Mouse (Mus musculus) T-helper 1 cell (primary cell): ENCODE results near the gene Hoxc5.

Experiments
- in situ Hi-C: fragments of 300-600 bp; cut with MboI, MseI; formaldehyde crosslinking; loops from one replicate; pipeline ENCODE4 v1.15.1; 2025; ENCODE audit warnings: high pct_unique_total_duplicates

The Hoxc5 gene

DNA sequence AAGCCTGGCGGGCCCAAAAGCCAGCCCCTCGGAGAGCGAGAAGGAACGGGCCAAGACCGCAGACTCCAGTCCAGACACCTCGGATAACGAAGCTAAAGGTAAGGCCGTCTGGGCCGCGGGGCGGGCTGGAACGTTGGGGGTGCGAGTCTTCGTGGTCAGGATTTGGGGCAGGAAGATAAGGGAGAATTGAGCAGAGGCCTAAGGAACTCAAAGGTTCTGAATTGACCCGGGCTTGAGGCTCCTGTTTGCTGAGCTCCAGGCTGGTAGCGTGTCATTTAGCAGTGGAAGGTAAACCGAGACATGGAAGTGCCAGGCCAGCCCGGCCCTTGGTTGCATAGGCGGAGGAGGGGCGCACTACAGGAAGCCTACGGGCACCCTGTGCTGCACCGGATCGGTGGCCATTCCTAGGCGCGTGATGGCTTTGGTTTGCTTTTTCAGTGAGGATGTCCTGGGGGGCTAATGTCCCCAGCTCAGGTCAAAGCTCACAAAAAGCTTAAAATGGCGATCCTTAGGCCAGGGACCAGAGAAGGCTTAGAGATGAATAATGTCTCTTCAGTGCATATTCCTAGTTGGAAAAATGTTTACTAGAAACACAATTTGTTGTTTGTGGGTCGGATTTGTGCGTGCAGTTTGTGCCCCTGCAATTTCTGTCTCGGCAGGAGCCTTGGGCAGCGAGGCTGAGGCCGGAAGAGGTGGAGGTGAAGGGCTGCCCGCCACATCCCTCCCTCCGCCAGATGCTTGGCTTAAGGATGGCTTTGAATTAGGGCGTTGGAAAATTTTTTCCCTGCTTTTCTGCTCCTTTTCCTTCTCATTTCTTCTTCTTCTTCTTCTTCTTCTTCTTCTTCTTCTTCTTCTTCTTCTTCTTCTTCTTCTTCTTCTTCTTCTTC, 511 bp downstream of the Hoxc5 start:
- in situ Hi-C loops, result no loop called here

DNA sequence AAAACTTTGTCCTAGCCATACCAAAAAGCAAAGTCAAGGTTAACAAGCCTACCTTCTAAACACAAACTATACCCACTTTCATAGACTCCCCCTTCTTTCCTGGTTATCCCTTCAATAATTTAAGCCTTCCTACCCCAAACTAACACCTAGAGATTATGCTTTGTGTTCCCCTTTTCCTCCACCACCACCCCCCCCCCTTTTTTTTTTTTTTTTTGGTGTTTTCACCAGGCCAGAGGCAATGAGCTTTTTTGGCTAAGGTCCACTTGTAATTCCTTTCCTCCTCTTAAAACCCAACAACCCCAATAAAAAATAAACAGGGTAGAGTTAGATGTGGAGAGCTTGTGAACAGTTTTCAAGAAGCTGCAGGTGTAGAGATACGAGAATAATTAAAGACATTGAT, 2.1 kb downstream of the Hoxc5 start:
- in situ Hi-C loops, result no loop called here

DNA sequence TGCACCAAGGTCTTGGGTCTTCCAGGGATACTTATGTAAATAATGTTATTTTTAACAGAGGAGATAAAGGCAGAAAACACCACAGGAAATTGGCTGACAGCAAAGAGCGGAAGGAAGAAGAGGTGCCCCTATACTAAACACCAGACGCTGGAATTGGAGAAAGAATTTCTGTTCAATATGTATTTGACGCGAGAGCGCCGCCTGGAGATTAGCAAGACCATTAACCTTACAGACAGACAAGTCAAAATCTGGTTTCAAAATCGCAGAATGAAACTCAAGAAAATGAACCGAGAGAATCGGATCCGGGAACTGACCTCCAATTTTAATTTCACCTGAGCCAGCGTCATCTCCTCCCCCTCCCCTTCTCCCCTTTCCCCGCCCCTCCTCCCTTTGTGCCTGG, 3.5 kb downstream of the Hoxc5 start:
- in situ Hi-C loops, result no loop called here

DNA sequence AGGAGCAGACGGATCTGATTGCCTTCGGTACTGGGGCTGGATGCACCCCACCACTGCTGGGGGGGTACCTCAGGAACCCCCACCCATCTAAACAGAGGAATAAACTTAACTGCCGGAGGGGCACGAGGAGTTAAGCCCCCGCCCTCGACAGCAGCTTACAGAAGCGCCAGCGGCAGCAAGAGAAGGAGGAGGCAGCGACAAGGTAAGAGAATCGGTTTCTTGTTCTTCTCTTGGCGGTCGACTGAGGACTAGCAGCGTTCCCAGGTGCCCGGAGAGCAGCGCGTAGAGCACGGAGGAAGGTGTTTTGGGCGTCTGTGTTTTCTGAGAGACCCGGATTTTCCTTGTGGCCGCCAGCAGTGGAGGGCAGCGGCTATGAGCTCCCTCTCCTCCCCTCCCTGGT, 5.0 kb downstream of the Hoxc5 start:
- in situ Hi-C loops, result no loop called here

DNA sequence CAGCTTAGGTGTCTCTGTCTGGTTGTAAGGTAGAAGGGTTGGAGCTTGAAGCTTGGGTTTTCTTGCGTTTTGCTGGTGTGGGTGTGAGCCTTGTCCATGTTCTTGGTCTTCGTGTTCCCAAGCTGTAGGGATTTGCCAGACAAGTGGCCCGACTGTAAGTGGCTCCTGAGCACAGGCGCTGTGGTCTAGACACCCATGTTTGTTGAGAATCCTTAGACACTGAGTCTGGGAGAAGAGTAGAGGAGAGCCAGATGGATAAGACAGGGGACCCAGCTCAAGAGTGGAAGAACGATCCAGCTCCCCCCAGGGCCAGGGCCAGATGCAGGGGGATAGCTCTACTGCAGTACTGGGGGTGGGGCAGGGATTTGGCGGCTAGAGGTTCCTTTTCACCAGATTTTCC, 5.5 kb downstream of the Hoxc5 start:
- in situ Hi-C loops, result no loop called here

DNA sequence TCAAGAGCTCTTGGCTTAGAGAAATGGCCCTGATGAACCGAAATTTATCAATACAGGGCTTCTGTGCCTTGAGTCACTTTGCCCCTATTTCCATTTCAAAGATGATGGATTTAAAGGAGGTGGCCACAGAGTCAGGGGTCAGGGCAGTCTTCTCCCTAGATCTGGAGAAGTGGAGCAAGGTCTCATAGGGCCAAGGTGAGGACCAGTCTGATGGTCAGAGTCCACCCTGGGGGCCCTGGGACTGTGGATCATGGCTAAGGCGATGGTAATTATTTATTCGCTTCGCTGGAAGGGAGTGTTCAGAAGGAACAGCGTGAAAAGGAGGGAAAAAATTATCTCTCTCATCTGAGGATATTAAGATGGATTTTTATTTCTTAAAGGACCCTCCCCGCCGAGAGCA, 7.8 kb downstream of the Hoxc5 start:
- in situ Hi-C loops, result no loop called here

DNA sequence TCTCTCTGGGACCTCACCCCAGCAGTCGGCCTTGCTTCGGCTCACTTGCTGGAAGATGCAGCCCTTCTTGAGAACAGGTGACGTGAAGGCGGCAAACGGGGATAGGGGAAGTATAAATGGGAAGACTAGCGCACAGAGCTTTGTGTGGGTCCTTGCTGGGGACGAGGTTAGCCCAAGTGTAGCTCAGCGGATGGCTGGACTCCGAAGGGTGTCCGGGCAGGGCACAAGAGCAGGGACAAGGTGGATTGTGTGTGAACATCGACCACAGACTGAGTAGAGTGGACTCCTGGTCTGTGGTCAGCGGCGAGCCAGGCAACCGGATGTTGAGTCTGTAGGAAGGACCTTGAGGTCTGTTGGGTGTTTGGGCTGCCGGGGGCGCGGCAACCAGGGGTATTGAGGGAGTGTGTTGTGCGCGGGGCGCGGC, 8.5 kb downstream of the Hoxc5 start:
- in situ Hi-C loops, result no loop called here

DNA sequence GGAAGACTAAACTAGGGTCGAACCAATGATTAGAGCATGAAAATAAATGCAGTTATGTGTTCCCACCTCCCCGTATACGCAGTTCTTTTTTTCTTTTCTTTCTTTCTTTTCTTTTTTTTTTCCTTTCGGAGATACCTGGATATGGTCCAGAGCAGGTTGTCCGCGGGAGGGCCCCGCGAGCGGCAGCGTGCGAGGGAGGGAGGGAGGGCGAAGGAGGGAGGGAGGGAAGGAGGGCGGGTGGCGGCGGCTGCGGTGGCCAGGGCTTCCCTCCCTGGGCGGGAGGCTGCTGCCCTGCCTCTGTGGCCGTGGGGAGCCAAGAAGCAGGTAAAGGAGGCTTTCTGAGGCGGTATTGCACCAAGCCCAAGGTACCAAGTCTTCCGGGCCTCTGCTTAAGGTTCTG, 8.9 kb downstream of the Hoxc5 start, which contains the start of gene Hoxc9:
Gene Hoxc9 (plus strand): TSS at position 269 of the 400 bp plus-strand sequence.
- in situ Hi-C loops, result no loop called here

DNA sequence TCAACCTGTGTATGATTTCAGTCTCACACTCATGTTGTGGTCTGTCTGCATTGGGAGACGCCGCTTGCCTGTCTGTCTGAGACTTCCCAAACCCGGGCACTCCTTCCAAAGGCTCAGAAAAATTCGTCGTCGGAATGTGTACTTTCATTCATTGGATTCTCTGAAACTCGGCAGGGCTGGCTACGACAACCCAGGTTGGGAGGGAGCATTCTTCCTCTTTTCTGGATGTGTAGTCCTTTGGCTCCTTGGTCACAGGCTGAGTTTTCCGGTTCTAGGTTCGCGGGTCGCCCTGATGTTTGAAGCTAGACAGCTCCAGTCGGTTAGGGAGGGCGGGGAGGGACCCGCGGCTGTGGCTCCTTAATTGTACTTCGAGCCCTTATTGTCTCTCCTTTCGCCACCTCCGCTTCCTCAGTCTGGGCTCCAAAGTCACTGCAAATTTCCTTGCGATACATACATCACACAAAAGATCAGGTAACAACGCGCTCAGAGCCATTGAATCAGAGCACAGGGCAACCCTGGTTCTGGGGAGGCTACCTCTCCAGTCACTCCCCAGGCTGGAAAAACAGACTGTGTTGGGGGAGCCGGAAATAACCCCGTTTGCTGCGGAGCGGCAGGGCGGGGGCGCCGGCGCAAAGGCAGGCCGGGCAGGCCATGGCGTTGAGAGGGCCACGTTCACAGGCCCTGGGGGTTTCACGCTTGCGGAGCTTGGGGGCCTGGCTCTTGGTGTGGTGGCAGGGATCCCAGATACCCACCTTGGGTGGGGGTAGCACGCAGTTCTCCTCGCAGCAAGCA, 9.6 kb downstream of the Hoxc5 start:
- in situ Hi-C loops, result no loop called here

DNA sequence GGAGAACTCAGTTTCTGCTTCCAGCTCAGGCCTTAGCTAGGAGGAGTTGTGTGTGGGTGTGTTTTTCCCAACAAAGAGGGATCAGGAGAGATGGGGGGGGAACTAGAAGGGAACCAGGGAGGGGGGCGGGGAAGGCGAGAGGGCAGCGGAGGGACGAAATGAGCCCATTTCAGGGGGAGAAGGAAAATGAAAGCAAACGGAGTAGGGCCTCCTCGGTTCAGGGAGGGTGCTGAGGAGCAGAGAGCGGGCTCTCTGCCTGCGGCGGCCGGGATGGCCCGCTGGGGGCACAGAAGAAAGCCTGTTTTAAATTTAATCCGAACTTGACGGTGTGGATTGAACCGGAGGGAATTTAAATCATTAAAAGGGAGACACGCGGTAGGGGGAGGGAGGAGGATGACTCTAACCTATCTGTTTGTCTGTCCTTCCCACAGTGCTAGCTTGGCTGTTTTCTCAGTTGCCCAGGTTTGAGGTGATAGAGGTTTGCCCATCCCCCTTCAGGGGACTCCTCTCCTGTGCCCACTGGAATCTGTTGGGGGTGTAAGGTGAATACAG, 10.3 kb downstream of the Hoxc5 start:
- in situ Hi-C loops, result no loop called here

DNA sequence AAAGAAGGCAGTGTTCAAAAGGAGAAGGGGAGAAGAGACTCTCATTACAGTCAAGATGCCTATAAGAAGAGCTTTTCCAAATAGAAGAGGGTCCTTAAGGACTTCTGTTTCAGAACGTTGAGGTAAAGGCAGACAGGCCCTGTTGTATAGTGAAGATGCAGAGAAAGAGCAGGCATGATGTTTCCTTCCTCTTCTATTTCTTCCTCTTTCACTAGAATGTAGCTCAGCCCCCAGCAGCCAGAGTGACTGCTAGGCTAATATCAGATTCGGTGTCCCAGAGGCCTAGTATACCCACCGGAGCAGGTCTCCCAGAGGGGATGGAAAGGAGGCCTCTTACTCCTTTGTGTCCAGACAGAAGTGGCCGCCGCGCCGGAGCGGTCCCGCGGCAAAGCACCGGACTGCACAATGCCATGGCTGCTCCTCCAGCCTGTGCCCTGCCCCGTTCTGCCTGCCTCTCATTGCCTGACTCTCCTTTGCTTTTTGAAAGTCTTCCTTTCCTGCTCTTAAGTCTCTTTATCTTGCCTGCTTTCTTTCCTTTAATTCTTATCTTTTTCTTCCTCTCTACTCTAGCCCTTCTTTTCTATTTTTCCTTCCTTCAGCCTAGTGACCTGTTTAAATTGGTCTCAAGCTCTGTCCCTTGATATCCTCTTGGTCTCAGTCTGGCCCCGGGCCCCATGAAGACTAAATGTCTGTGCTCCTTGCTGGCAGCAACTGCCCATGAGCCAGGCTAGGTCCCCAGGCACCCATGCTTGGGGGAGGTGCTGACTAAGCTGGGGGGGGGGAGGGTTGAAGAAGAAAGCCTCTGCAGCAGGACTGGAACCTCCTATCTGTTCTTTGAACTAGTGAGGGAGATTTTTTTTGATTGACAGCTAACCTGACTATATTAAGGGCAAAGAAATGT, 11.6 kb downstream of the Hoxc5 start:
- in situ Hi-C loops, result no loop called here

DNA sequence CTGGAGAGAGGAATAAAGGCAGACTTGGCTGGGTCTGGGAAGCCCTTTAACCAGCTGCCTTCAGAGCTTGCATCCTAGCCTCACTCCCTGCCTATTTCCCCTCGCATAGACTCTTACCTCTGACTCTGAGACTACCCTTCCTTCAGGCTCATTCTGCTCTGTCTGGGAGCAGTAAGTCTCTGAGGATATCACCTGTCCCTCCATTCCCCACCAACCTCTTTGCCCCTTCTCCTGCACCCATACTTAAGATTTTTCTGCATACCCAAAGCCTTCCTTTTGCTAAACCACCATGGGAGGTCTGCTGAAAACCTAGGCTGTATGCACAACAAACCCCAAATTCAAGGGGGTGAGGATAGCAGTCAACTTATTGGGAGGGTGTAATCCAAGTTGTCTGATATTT, 12.7 kb downstream of the Hoxc5 start:
- in situ Hi-C loops, result no loop called here

DNA sequence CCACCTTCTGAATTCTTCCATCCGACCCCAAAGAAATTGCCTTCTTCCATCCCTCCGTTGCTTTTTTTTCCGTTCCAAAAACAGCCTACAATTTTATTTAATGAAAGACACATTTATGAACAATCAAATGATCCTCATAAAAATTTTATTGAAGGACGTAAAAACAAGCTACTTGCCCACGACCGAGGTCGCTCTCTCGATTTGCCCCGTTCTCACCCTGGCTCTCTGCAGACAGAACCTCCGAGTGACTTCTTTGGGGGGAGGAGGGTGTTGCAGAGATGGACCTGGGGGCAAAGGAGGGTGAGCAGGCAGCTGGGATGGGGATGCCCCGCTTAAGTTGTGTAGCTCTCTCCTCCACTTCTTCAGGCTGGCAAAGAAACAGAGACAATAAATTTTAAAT, 13.1 kb downstream of the Hoxc5 start:
- in situ Hi-C loops, result no loop called here

DNA sequence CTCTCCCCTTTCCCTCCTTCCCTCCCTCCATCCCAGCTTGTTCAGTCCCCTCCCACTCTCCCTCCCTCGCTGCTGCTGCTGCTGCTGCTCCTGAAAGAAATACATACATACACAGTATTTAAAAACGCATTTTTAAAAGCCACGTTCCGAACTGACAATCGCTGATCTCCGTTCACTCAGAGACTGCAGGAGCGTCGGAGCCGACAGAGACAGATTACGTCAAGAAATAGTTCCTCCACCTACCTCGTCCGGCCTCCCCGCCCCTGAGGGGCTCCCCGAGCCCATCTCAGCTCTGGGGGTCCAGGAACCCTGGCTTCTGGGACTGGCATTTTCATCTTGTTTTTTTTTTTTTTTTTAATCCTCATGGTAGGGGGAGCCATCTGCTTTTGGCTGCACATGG, 13.7 kb downstream of the Hoxc5 start:
- in situ Hi-C loops, result no loop called here

DNA sequence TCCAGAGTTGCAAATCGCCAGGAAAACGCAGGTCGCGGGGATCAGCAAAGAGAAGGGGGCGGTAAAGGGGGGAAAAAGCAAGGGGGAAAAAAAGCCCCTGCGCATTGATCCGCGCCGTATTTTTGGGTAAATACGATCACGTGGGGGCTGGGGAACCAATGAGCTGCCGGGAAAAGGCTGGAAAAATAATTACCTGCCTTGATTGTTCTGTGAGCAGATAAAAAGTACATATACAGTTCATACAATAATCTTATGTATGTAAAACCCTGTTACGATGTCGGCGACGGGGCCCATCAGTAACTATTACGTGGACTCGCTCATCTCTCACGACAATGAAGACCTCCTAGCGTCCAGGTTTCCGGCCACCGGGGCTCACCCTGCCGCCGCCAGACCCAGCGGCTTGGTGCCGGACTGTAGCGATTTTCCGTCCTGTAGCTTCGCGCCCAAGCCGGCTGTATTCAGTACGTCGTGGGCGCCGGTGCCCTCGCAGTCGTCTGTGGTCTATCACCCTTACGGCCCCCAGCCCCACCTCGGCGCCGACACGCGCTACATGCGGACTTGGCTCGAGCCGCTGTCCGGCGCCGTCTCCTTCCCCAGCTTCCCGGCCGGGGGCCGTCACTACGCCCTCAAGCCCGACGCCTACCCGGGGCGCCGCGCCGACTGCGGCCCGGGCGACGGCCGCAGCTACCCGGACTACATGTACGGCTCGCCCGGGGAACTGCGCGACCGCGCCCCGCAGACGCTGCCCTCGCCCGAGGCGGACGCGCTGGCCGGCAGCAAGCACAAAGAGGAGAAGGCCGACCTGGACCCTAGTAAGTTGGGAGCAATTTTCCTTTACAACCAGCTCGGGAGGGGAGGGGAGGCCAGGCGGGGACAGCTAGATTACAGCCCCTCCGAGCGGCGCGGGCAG, 14.4 kb downstream of the Hoxc5 start:
- in situ Hi-C loops, result no loop called here

DNA sequence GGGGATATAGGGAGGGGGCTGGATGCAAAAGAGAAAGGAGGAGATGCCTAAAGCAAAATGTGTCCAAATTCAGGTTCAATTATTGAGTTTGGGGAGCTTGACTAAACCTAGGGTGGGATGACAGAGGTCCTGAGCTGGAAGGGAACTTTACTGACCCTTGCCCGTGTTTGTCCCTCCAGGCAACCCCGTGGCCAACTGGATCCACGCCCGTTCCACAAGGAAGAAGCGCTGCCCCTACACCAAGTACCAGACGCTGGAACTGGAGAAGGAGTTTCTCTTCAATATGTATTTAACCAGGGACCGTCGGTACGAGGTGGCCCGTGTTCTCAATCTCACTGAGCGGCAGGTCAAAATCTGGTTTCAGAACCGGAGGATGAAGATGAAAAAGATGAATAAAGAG, 16.5 kb downstream of the Hoxc5 start:
- in situ Hi-C loops, result no loop called here

DNA sequence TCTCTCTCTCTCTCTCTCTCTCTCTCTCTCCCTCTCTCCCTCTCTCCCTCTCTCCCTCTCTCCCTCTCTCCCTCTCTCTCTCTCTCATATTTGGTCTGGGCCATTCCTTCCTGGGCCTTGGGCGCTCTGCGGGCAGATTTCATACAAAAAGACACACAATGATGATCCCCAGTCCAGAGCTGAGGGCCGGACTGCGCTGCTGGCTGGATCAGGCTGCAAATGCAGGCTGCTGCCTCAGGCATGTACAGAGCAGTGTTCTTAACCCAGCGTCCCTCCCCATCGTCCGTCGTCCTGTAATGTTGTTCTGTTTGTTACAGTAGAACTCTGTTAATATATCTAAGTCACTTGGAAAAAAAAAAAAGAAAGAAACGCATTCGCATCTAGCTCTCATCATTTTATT, 17.3 kb downstream of the Hoxc5 start:
- in situ Hi-C loops, result no loop called here

DNA sequence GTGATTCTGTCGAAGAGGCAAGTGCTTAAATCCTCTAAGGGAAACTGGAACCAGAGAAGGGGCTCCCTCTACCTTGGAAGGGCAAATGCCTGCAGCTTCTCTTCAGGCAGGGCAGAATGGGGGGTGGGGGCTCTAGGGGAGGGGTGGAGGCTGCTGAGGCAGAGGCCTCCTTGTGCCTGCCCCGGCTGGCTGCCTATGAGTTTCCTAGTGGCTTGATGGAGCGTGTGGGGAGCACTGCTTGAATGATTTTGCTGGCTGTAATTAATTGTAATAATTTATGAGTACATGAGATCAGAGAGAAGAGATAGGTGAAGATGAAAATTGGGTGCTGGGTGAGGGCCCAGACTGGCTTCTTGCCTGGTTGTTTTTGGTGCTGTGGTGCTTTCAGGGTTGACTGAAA, 17.7 kb downstream of the Hoxc5 start:
- in situ Hi-C loops, result loop anchor here (5.0 kb wide), 2 partner anchors 187 to 332 kb away; no protein-coding TSS in a partner anchor

DNA sequence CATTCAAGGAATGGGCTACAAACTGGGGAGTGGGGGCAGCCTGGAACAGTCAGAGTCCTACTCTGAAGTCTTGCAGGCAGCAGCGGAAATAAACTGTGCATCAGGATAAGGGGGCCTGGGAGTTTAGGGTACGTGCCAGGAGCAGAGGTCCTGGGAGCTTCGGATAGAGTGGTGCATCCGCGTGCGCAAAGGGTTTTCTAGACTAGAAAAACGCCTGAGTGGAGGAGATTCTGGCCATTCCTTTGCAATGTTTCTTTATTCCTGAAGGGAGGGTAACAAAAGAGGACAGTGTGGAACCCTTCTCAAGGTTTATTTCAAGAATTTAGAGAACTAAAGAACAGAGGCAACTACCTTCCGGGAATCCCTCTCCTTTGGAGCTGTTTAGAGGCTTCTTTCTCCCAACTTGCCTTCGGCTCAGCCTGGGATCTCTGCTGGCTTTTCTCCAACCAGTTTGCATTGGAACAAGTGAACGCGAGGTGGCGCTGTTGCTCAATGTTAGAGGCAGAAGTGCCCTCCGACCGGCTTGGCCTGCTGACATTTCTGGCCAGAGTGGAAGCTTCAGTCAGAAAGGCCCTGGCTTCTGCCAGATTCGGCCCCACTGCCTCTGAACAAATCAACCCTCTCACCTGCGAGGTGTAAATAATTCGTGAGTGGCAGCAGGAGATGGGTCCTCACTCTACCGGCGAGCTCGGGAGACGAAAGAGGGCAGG, 20.0 kb downstream of the Hoxc5 start:
- in situ Hi-C loops, result loop anchor here (5.0 kb wide), 2 partner anchors 185 to 330 kb away; no protein-coding TSS in a partner anchor

DNA sequence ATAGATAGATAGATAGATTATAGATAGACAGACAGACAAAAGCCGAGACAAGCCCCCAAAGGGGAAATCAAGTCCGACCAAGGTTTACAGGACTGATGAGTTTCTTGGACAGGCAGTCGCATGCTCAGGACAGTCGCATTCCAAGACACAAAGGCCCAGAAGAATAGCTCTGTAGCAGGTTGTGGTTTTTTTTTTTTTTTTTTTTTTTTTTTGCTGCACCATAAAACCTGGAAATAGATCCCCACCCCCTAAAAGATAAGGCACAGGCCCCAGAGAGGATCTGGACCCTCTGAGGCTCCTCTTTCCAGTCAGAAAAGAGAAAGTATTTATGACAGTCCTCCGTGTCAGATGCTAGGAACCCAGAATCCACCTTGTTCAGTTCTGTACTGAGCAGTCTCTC, 20.8 kb downstream of the Hoxc5 start:
- in situ Hi-C loops, result loop anchor here (5.0 kb wide), 2 partner anchors 184 to 329 kb away; no protein-coding TSS in a partner anchor
